Mouse (Mus musculus): Measurements from ENCODE around the gene Efcab10. TPM values are rescaled to one million over a fixed set of nuclear protein-coding genes. Genes with fewer than 3 reads are reported as not detected.
A peak's percentile ranks its signal among the peaks of the same experiment; 100 is the strongest.

Efcab10 gene
- polyA plus RNA-seq (2014; fragmentation: Nextera tagmentation; extraction: Ambion mirVana): not detected in 2 replicates

GRCm38 (mm10) chr12:33394804-33395623 is at the start of gene Efcab10:
Gene Efcab10 (plus strand): TSS chr12:33394854.
- H3K4me3 ChIP-seq (ENCODE audit: low read depth, low read length): peak within 1 kb of the TSS; percentile 20
- no peaks in the 10 kb centered on the region for H3K36me3 ChIP-seq (ENCODE audit: control insufficient read depth, insufficient read depth, low read length)
- peaks cover 8% of the 10 kb centered on the region for H3K4me1 ChIP-seq (ENCODE audit: control insufficient read depth, insufficient read depth, low read length)
- 7% methylated on average over 24 of the region's 24 CpGs for WGBS
- peak within 1 kb of the TSS; percentile 23 for H3K9ac ChIP-seq (ENCODE audit: low read length)
- H3K9me3 ChIP-seq (ENCODE audit: control insufficient read depth, low read length): no peaks in the 10 kb centered on the region
- peak; percentile 62 for DNase-seq (ENCODE audit: low spot score)
- no peaks in the 10 kb centered on the region for H3K27me3 ChIP-seq (ENCODE audit: control insufficient read depth, insufficient read depth, low read length)
- peak; percentile 71 for ATAC-seq (ENCODE audit: insufficient read depth, low FRiP score, low TSS enrichment)
- peak within 1 kb of the TSS; percentile 59 for H3K4me2 ChIP-seq (ENCODE audit: low read depth)
- peak within 1 kb of the TSS; percentile 31; the same call in 1 of the 2 replicates for H3K27ac ChIP-seq (ENCODE audit: low read depth, low read length)

DNA sequence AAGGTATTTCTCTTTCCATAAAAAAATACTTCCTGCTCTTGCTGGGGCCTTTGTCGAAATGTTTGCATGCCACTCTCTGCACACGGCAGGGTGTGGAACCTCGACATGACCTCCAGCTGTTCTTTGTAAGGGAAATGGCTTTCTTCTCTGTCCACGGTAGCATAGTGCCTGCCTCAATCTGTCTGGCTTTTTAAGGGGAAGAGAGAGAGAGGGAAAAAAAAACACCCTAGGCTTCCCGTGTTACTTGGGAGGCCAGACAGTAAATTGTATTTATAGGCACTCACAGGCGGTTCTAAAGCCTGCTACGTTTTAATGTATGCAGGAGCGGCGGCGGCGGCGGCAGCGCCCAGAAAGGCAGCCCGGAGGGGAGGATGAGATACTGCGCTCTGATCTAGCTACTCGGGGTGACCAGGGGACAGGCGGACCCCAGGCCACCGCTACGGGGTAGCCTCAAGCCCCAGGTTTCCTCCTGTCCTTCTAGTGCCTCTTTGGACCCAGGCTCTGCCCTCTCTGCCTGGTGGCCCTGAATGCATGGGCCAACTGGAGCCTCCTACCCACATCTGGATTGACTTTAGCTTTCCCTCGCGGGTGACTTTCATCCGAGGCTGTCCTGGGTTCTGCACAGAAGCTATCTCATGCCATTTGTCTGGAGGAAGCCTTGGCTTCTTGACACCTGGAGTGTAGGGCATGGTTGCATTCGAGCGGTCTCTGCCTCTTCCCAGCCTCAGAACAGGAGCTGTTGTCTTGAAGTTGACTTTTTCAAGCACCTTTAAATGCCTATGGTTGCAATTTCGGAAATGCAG is 49.5 kb upstream of the Efcab10 start:
- Histone ChIP-seq H3K27ac (ENCODE audit: low read depth, low read length) (0 out of 2 replicates have a peak overlapping the region, but pooled peaks have one; percentile 34), H3K27me3 (ENCODE audit: control insufficient read depth, insufficient read depth, low read length) (no peaks in the 10 kb centered on the region), H3K9me3 (ENCODE audit: control insufficient read depth, low read length) (no peaks in the 10 kb centered on the region), H3K36me3 (ENCODE audit: control insufficient read depth, insufficient read depth, low read length) (no peaks in the 10 kb centered on the region), H3K9ac (ENCODE audit: low read length) (peak overlapping the region; percentile 45), H3K4me3 (ENCODE audit: low read depth, low read length) (no peak overlapping the region), H3K4me2 (ENCODE audit: low read depth) (peak overlapping the region; percentile 53), H3K4me1 (ENCODE audit: control insufficient read depth, insufficient read depth, low read length) (peaks cover 11% of the 10 kb centered on the region)
- ATAC-seq (ENCODE audit: insufficient read depth, low FRiP score, low TSS enrichment): peak; percentile 73
- WGBS: 3% methylated on average over 25 of the region's 25 CpGs
- peak; percentile 65 for DNase-seq (ENCODE audit: low spot score)

DNA sequence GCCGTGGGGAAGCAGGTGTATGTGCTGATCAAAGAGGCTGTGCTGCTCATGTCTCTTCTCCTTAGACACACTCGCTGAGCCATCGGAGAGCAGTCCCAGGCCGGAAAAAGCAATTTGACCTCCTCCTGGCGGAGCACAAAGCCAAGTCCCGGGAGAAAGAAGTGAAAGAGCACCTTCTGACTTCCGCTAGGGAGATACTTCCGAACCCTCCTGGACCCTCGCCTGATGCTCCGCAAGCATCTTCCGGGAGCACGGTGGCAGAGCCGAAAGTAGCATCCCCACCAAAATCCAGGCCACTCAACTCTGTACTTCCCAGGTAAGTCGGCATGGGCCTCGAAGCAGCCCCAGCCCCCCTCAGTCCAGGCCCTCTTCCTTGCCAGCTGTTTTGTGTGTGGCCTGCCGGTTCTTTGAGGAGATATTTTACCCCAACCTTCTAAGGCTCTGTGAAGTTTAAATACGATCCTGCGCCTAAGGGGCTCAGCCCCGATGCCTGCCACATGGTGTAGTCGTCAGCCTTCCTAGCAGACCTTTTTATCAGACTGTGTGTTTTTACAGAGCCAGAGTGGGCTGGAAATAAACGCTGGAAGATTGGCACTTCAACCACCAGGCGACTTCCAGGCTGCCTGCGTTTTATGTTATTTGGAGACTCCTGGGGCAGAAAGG is 48.8 kb upstream of the Efcab10 start:
- Histone ChIP-seq H3K9me3 (ENCODE audit: control insufficient read depth, low read length) (no peaks in the 10 kb centered on the region), H3K36me3 (ENCODE audit: control insufficient read depth, insufficient read depth, low read length) (no peaks in the 10 kb centered on the region), H3K4me3 (ENCODE audit: low read depth, low read length) (no peak overlapping the region), H3K27me3 (ENCODE audit: control insufficient read depth, insufficient read depth, low read length) (no peaks in the 10 kb centered on the region), H3K27ac (ENCODE audit: low read depth, low read length) (no peak overlapping the region), H3K4me1 (ENCODE audit: control insufficient read depth, insufficient read depth, low read length) (peaks cover 11% of the 10 kb centered on the region), H3K4me2 (ENCODE audit: low read depth) (peak overlapping the region; percentile 53), H3K9ac (ENCODE audit: low read length) (no peak overlapping the region)
- WGBS: 18% methylated on average over 23 of the region's 23 CpGs
- no peak for ATAC-seq (ENCODE audit: insufficient read depth, low FRiP score, low TSS enrichment)
- DNase-seq (ENCODE audit: low spot score): no peak

- Histone ChIP-seq H3K4me3 (ENCODE audit: low read depth, low read length) (no peak overlapping the region), H3K36me3 (ENCODE audit: control insufficient read depth, insufficient read depth, low read length) (no peaks in the 10 kb centered on the region), H3K9ac (ENCODE audit: low read length) (no peak overlapping the region), H3K9me3 (ENCODE audit: control insufficient read depth, low read length) (no peaks in the 10 kb centered on the region), H3K4me2 (ENCODE audit: low read depth) (no peak overlapping the region), H3K27me3 (ENCODE audit: control insufficient read depth, insufficient read depth, low read length) (no peaks in the 10 kb centered on the region), H3K4me1 (ENCODE audit: control insufficient read depth, insufficient read depth, low read length) (no peaks in the 10 kb centered on the region), H3K27ac (ENCODE audit: low read depth, low read length) (no peak overlapping the region)
- WGBS: 67% methylated on average over 4 of the region's 4 CpGs
- no peak for ATAC-seq (ENCODE audit: insufficient read depth, low FRiP score, low TSS enrichment)
- no peak for DNase-seq (ENCODE audit: low spot score)
Observed at GRCm38 (mm10) chr12:33352671-33353070, 42.0 kb upstream of the Efcab10 start.

DNA sequence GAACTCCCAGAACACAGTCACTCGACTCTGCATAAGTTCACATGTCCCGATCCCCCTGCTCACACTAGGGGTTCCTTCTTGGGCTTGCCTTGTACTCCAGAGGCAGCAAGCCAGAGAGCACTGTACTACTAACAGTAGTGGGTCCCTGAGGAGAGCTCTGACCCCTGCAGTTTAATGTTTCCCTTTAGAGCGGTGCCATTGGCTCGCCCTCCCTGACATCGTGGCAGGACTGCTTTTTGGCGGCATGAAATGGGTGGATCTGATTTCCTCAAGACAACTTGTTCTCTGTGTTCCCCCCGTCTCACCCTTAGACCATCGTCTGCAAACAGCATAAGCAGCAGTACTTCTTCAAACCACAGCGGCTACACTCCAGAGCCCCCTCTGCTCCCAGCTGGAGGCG is 36.3 kb upstream of the Efcab10 start:
- Histone ChIP-seq H3K9me3 (ENCODE audit: control insufficient read depth, low read length) (no peaks in the 10 kb centered on the region), H3K4me2 (ENCODE audit: low read depth) (no peak overlapping the region), H3K4me3 (ENCODE audit: low read depth, low read length) (no peak overlapping the region), H3K9ac (ENCODE audit: low read length) (no peak overlapping the region), H3K27ac (ENCODE audit: low read depth, low read length) (no peak overlapping the region), H3K4me1 (ENCODE audit: control insufficient read depth, insufficient read depth, low read length) (no peaks in the 10 kb centered on the region), H3K27me3 (ENCODE audit: control insufficient read depth, insufficient read depth, low read length) (no peaks in the 10 kb centered on the region), H3K36me3 (ENCODE audit: control insufficient read depth, insufficient read depth, low read length) (no peaks in the 10 kb centered on the region)
- WGBS: 88% methylated on average over 10 of the region's 10 CpGs
- DNase-seq (ENCODE audit: low spot score) (no peak), ATAC-seq (ENCODE audit: insufficient read depth, low FRiP score, low TSS enrichment) (no peak)

DNA sequence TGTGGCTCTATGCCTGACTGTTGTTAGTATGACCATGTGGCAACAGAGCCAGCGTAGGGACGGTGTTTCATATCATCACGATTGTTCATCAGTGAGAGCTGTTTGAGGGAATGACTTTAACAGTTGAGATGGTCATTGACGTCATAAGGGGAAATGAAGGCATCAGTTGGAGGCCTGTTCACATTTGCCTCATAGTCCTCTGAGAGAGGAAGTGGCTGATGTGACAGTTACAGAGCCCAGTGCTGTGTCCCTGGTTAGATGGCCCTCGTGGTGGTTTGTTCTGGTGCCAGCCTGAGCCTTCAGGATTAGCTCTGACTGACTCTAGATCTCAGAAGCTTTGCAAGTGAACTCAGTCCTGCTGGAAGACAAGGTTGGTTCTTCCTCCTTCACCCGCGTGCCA is 35.4 kb upstream of the Efcab10 start:
- Histone ChIP-seq H3K4me2 (ENCODE audit: low read depth) (no peak overlapping the region), H3K4me3 (ENCODE audit: low read depth, low read length) (no peak overlapping the region), H3K36me3 (ENCODE audit: control insufficient read depth, insufficient read depth, low read length) (no peaks in the 10 kb centered on the region), H3K9me3 (ENCODE audit: control insufficient read depth, low read length) (no peaks in the 10 kb centered on the region), H3K27me3 (ENCODE audit: control insufficient read depth, insufficient read depth, low read length) (no peaks in the 10 kb centered on the region), H3K9ac (ENCODE audit: low read length) (no peak overlapping the region), H3K4me1 (ENCODE audit: control insufficient read depth, insufficient read depth, low read length) (no peaks in the 10 kb centered on the region), H3K27ac (ENCODE audit: low read depth, low read length) (no peak overlapping the region)
- ATAC-seq (ENCODE audit: insufficient read depth, low FRiP score, low TSS enrichment): no peak
- WGBS: 91% methylated on average over 7 of the region's 7 CpGs
- no peak for DNase-seq (ENCODE audit: low spot score)

- Histone ChIP-seq H3K9ac (ENCODE audit: low read length) (no peak overlapping the region), H3K4me3 (ENCODE audit: low read depth, low read length) (no peak overlapping the region)
- 91% methylated on average over 5 of the region's 5 CpGs for WGBS
Observed at GRCm38 (mm10) chr12:33359878-33360482, 34.7 kb upstream of the Efcab10 start.

GRCm38 (mm10) chr12:33360729-33361128 is 33.9 kb upstream of the Efcab10 start:
- no peak overlapping the region for H3K9ac ChIP-seq (ENCODE audit: low read length)
- H3K9me3 ChIP-seq (ENCODE audit: control insufficient read depth, low read length): no peaks in the 10 kb centered on the region
- ATAC-seq (ENCODE audit: insufficient read depth, low FRiP score, low TSS enrichment) (no peak), DNase-seq (ENCODE audit: low spot score) (no peak)
- H3K4me3 ChIP-seq (ENCODE audit: low read depth, low read length): no peak overlapping the region
- no peak overlapping the region for H3K27ac ChIP-seq (ENCODE audit: low read depth, low read length)
- H3K4me1 ChIP-seq (ENCODE audit: control insufficient read depth, insufficient read depth, low read length): no peaks in the 10 kb centered on the region
- no peaks in the 10 kb centered on the region for H3K27me3 ChIP-seq (ENCODE audit: control insufficient read depth, insufficient read depth, low read length)
- H3K36me3 ChIP-seq (ENCODE audit: control insufficient read depth, insufficient read depth, low read length): no peaks in the 10 kb centered on the region
- H3K4me2 ChIP-seq (ENCODE audit: low read depth): no peak overlapping the region
- 85% methylated on average over 6 of the region's 6 CpGs for WGBS

More at GRCm38 (mm10) chr12:33359878-33360482, 34.7 kb upstream of the Efcab10 start:
- Histone ChIP-seq H3K9me3 (ENCODE audit: control insufficient read depth, low read length) (no peaks in the 10 kb centered on the region), H3K27ac (ENCODE audit: low read depth, low read length) (no peak overlapping the region), H3K36me3 (ENCODE audit: control insufficient read depth, insufficient read depth, low read length) (no peaks in the 10 kb centered on the region), H3K4me1 (ENCODE audit: control insufficient read depth, insufficient read depth, low read length) (no peaks in the 10 kb centered on the region), H3K4me2 (ENCODE audit: low read depth) (no peak overlapping the region), H3K27me3 (ENCODE audit: control insufficient read depth, insufficient read depth, low read length) (no peaks in the 10 kb centered on the region)
- DNase-seq (ENCODE audit: low spot score) (no peak), ATAC-seq (ENCODE audit: insufficient read depth, low FRiP score, low TSS enrichment) (no peak)

All from neural tube, embryonic 11.5 days (tissue).